Mouse (Mus musculus) gastrocnemius, postnatal 4 days (tissue): ENCODE data around the gene Efna3. TPM values are rescaled to one million over a fixed set of nuclear protein-coding genes. Genes with fewer than 3 reads are reported as not detected.

ENCODE experiments used
- DNase-seq, 2 experiments: peaks; one replicate each; pipeline ENCODE4 v3.0.0; 2021 to 2022; ENCODE audit warnings: low spot score in 2 of 2, mixed read lengths in 2 of 2
- total RNA-seq, 2 experiments: library from RNA; stranded (reverse); gene quantifications; 2 replicates each; pipeline ENCODE4 v1.2.3; 2021

Gene Efna3
- total RNA-seq, 2 experiments from 2014 or later: not detected

DNA sequence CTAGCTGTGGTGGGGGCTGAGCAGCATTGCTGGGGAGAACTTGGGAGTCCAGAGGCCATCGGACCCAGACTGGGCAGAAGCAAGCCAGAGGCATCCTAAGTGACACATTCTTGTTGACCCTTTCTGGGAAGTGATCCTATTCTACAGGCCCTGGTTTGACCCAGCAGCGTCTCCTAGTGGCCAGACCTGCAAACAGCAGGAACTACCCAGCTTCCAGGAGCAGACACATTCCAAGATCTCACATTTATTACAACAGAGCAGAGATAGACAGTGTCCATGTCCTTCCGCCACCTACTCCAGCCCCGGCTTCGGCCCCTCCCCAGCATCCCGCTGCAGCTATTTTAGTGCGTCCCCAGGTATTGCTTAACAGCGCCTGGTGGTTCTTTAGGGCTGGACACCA is 16.7 kb upstream of the Efna3 start:
- peak; percentile 44 to 69 for DNase-seq

DNA sequence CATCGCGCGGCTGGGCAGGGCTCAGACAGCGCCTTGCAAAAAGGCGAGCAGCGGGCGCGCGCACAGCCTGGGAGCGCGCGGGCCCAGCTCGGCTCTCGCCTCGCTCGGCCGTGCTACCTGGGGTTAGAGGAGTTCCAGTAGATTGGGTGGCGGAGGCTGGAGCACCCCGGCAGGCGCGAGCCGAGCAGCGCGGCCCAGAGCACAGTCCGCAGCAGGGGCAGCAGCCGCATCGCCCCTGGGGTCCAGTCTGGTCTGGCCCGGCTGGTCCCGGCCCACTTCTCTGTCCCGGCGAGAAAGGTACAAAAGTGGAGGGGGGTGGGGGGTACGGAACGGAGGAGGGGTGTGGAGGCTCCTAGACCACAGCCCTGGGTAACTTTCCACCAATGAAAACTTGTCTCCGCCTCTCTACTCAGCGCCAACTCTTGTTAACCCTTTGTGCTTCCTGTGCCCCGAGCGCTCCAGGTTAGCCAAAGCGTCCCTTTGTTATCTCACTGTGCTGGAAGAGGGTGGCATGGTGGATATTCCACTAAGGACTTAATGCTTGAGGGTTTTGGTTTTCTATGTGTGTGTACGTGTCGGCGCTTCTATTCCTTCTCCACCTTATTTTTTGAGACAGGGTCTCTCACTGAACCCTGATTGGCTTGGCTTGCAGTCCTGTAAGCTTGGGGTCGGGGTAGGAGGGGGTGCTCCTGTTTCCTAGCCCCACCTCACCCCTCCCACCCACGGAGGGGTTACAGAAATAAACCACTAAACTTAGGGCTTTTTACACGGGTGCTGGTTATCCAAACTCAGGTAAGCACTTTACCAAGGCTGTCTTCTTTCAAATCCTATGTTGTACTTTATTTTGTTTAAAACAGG is 15.2 kb upstream of the Efna3 start, which contains the start of gene Efna4:
TSS of gene Efna4 (minus strand) at position 308 of the 858 bp plus-strand sequence.
- DNase-seq: no peak

GRCm38 (mm10) chr3:89337062-89337720 is 14.4 kb upstream of the Efna3 start:
- no peak for DNase-seq

GRCm38 (mm10) chr3:89336529-89336928 is 13.8 kb upstream of the Efna3 start:
- DNase-seq: no peak

GRCm38 (mm10) chr3:89333053-89333452 is 10.3 kb upstream of the Efna3 start:
- no peak for DNase-seq

GRCm38 (mm10) chr3:89332476-89332875 is 9.7 kb upstream of the Efna3 start:
- no peak for DNase-seq

GRCm38 (mm10) chr3:89332013-89332412 is 9.2 kb upstream of the Efna3 start:
- no peak for DNase-seq

DNA sequence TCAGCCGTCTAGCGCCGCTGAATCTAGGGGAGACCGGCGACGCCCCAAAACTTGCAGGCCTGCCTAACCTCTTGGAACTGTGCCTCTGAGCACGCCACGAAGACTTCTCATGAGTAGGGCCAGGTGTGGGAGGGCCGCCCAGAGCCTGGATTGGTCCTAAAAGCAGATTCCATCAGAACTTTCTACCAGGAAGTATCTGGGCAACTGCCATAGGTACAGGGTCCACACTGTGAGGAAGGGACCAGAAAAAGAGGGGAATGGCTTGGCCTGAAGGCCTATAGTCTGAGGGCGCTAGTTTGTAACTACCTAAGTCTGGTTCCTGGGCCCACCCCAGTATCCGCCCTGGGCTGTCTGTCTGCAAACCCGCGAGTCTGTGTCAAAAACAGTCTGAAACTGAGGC is 8.8 kb upstream of the Efna3 start:
- DNase-seq: no peak

- no peak for DNase-seq
These were observed 8.2 kb upstream of the Efna3 start for GRCm38 (mm10) chr3:89330948-89331347.

DNA sequence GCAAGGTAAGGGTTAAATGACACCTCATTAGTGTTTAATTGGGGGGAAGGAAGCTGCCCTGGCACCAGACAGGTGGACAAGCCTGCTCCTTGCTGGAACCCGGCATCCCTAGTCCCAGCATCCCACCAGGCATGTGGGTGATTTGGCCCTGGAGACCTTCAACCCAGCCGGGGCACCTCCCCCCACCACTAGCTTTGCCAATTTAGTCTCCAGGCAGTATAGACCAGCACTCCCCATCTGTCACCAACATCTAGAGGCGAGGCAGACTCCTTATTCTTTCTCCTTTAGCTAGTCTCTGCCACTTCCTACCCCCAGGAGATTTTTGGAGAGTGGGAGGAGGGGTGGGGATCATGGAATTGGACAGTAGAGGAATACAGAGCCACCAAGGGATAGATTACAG is 7.6 kb upstream of the Efna3 start:
- DNase-seq: no peak

DNA sequence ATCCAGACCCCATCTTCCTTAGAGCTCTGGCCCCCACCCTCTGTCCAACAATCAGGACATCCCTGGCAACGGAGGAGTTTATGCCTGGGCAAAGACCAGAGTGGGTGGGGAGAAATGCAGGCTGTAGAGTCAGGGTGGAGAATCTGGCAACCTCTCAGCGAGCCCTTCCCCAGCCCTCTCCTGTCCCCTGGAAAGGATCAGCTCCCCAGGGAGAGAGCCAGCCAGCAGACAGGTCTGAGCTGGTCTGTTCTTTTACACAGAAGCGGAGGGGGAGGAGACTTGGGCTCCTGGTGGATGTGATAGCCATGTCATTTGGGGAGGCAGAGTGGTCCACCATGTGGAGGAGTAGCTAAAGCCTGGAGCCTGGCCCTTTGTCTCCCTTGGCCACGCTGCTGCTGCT is 5.9 kb upstream of the Efna3 start:
- DNase-seq: no peak

GRCm38 (mm10) chr3:89327371-89327870 is 4.7 kb upstream of the Efna3 start:
- no peak for DNase-seq

GRCm38 (mm10) chr3:89325882-89326281 is 3.1 kb upstream of the Efna3 start:
- no peak for DNase-seq

- DNase-seq: no peak
These were observed 649 bp downstream of the Efna3 start for GRCm38 (mm10) chr3:89322131-89322500.

- DNase-seq: no peak
These were observed 1.3 kb downstream of the Efna3 start for GRCm38 (mm10) chr3:89321183-89322130.

DNA sequence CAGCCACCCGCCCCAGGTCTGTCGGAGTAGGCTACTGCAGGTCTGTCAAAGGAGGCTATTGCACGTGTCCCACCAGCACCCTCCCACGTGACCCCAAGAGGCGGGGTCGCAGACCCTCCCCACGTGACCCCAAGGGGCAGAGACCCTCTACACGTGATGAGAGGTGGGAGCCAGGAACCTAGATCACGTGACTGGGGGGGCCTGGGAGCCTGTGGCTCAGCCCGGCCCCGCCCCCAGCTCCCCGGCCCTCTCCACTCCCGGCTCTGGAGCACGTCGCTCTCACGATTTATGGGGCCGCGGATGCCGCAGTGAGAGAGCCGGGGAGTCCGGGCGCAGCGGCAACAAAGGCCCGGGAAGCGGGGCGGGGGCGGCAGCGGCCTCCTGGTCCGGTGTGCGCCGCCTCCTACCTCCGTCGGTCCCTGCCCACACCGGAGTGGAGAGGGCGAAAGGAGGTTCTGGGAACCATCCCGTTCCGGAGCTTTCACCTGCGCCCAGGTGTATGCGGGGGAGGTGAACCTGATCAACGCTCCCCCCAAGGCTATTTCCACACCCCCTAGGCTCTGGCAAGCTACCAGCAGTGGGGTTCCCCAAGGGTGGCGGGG is 2.1 kb downstream of the Efna3 start:
- no peak for DNase-seq

DNA sequence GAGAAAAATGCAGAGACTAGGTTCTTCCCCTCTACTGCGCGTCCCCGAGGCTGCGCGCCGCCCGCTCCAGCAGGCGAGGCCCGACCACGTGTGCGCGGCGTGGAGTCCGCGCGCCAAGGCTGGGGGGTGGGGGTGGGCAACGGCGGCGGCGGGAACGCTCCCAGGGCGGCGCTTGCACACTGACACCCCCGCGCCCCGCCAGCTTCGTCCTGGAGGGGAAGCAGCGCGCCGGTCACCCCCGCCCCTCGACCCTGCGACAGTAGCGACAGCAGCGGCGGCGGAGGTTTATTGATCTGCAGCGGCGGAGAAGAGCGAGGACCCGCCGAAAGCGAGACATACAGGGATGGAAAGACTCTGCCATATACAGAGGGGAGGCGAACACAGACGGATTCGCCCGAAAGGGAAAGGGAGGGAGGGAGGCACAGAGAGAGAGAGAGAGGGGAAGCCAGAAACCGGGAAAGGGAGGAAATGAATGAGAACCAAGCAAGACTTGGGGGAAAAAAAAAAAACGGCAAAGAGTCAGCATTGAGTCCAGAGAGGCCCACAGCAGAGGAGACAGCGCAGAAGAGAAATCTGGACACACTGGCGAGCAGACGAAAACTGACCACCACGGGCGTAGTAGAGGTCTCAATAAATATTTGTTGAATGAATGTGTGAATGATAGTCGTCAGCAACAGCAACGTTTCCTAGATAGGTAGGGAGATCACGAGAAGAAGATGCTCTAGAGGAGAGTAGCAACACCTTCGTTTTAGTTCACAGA is 3.0 kb downstream of the Efna3 start:
- no peak for DNase-seq

GRCm38 (mm10) chr3:89318971-89319590 is 3.7 kb downstream of the Efna3 start:
- no peak for DNase-seq

- no peak for DNase-seq
These were observed 4.4 kb downstream of the Efna3 start for GRCm38 (mm10) chr3:89318316-89318715.

- DNase-seq: no peak
These were observed 5.5 kb downstream of the Efna3 start for GRCm38 (mm10) chr3:89317246-89317645.
